Mouse (Mus musculus): ENCODE data around the gene Il1f8.
A peak's percentile ranks its signal among the peaks of the same experiment; 100 is the strongest.
"Not testable (repeated sequence)": the region's sequence is repeated elsewhere in the genome, so short reads cannot be mapped to it uniquely, and the experiment has no call there.

Il1f8 gene

DNA sequence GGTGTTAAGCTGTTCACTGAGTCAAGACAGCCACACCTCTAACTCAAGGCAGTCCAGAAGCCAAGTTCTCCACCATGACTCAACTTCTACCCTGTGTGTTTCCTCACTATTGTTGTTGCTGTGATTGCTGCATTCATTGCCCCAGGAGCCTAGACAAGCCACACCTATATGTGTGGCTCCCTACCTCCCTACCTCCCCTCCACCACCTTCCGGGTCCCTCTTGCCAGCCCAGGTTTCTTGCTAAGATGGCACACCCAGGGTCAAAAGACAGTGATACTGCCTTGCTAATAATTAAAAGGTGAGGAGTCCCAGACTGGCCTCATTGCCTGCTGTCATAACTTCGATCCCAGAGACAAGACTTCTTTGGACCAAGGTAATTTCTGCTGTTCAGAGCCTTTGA lies at the start of gene Il1f8:
Gene Il1f8, plus strand, starts transcription at position 301 of the 400 bp plus-strand sequence.
- no peak for DNase-seq

DNA sequence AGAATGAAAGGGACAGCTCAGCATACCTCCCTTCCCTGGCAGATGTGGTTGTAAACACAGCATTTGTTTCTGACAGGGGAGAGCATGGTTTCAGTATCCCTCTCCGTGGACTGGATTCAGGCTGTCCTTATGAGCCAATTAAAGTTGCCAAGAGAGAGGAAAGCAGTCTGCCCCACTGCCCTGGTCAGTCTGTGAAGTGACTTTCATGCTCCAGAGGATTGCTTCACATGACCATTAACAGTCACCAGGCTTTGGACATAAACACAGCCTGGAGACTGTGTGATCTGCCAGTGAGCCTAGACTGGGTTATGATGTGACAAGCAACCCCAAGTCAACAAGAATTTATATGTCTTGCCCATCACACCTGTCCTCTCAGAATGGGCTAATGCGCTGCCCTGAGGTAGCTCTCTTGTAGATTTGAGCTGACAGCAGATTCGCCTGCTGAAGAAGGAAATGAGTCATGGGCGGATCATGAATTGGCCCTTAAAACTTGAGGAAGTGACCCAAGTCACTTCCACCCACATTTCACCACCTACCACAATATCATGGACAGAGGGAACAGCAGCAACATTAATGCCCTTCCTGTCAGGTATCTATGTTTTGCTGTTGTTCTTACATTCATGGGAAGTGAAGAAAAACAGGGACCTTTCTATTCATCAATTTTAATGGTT lies 49.2 kb upstream of the Il1f8 start:
- no peak for DNase-seq

DNA sequence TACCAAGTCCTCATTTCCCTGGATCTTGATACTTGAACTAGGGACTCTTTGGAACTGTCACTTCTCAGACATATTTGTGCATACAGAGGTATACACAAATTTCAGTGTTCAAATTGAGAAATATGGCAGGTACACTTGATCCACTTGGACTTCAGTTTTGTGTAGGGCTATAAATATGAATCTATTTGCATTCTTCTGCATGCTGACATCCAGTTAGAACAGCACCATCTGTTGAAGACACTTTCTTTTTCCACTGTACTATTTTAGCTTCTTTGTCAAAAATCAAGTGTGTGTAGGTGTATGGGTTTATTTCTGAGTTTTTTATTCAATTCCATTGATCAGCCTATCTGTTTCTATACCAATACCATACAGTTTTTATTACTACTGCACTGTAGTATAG lies 43.9 kb upstream of the Il1f8 start:
- DNase-seq, result no peak

DNA sequence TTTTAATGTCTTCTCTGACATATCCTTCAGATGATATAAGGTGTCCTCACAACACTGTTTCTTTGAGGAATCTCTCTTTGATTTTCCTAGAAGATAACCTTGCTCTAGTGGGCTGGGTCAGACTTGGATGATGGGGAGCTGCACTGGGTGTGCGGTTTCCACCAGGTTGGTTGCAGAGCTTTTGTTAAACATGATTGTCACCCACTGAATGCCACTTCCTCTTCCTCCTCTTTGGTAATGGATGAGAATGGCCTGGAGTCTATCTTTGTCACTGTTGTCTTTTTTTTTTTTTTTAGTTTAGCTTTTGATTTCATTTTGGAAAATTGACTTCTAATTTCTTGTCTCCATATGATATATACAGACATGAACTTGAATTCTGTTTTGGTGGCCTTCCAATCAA lies 18.6 kb upstream of the Il1f8 start:
- DNase-seq, result no peak

DNA sequence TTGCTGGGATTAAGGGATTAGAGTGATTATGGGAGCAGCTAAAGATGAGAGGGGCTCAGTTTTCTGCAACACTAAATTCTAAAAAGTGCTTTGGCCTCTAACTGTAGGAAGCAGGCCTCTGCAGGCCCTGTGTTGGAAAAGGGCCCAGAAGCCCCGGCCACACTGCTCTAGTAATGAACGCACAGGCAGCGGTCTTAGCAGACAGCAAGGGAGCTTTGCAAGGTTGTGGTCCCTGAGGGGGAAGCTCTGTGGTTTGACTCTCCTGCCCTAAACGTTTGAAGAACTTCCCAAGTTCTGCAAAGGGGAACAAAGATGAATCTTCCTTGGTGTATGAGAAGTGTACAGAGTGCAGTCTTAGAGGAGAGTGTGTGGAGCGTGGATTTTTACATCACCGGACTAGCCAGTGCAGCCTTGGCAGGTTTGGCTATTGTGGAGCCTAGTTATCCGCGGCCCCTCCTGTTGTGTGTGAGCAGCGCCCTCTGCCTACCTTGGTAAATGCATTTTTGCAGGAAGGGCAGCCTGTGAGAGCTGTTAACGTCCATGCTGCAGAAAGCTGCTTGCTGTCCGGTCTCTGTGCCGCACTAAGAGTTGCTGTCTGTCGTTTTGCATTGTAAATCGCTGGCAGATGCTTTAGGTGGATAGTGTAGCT lies 28.8 kb downstream of the Il1f8 start:
- peak; percentile 42 to 47 for DNase-seq

DNA sequence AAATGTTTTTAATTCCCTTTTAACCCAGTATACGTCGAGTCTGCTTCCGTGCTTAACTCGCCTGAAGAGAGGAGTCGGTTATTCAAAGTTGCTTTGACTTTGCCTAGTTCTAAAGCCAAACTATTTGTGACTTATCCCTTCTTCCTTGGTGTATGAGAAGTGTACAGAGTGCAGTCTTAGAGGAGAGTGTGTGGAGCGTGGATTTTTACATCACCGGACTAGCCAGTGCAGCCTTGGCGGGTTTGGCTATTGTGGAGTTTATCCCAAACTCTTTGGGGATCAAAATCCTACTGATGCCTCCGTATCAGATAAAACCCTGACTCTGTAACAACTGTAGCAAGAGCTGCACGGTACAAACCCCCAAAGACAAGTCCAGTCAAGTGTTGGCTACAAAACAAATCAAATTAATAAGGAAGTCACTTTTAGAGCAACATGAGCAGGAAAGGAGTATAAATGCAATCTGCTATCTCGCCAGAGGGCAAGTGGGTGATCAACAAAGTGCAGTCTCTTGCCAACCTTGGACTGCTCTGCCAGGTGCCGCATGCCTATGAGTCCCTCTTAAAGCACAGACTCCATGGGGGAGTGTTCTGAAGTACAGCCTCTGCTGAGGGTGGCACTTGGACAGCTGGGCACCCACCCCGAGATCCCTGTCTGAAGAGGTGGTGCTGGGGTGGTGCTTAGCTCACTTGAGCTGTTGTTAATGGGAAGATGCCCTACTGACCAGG lies 29.6 kb downstream of the Il1f8 start:
- peak in 1 of 2 experiments; percentile 4 for DNase-seq

DNA sequence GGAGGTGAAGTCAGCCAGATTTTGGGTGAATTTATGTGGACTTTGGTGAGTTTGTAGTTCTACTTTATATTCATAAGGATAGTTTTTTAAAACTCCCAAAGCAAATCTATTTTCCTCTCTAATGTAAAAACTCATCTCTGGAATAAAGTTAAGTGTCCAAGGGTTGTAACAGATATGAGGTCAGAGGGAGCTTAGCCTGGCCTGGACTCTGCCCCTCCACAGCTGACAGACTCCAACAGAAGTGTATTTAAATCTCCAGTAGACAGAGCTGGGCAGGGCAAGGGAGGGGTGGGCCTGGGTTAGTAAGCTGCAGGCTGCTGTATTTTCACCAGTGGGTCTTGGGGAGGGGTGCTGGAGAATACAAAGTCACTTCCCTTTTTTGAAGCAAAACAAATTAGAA lies 31.1 kb downstream of the Il1f8 start:
- not testable (repeated sequence) for DNase-seq

DNA sequence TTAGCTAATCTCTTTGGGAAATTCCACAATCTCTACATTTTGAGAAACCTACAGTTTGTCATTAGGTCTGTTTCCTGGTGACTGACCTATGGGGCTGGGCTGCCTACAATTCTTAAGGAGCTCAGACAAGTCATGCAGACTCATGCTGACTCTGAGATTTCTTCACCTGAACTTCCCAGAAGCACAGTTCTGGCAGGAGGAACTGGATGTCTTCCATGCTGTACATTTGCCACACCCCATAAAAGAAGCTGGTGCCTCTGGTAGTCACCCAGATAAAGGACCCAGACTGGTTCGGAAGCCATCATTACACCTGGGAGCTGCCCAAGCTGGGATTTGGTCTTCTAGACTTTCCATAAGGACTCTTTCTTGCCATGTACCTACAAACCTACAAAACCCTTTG lies 33.2 kb downstream of the Il1f8 start, which contains the start of gene Il1f9:
Gene Il1f9, plus strand, starts transcription at position 301 of the 400 bp plus-strand sequence.
- peak in 1 of 2 experiments; percentile 3 for DNase-seq

DNA sequence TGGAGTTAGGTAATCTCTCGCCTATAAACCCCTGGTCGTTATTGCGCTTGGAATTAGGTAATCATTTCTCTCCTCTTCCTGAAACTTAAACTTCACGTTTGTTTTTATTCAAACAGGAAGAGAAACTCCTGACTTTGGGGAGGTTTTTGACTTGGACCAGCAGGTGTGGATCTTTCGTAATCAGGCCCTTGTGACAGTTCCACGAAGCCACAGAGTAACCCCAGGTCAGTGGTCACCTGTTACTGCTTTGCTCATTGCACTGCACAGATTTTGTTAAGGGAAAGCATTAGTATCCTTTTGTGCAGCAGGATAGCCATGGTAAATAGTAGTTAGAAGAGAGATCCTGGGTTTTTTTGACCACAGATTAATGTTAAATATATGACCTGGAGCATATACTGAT lies 34.6 kb downstream of the Il1f8 start:
- peak; percentile 9 to 27 for DNase-seq

DNA sequence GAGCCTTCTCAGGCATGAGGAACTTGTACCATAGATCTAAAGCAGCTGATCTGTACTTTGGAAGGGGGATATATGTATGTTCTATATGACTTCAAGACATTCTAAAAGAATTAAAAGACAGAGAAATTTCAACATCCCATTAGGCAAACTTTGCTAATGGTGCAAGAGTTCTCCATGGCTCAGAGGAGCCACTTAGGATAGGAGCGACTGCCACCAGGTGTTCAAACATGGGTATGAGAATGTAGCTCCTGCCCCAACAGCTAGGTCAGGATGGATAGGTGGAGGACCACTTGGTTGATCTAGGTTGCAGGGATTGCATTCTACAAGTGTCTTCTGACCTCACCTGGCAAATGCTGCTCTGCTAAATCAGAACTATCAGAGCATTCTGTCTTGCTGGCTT lies 35.2 kb downstream of the Il1f8 start:
- peak; percentile 14 to 23 for DNase-seq
